Mouse (Mus musculus) left cerebral cortex, postnatal 4 days (tissue): Measurements from ENCODE around the gene Ace3. TPM values are rescaled to one million over a fixed set of nuclear protein-coding genes. Genes with fewer than 3 reads are reported as not detected.

ENCODE experiments used
- DNase-seq: peaks from one replicate; pipeline ENCODE4 v3.0.0-alpha.2; 2022
- intact Hi-C: fragments of 180-260 bp; cut with DNase I; formaldehyde crosslinking; loops from one replicate; pipeline ENCODE4 v1.15.1; 2025
- total RNA-seq, 2 experiments: library from RNA; stranded (reverse); gene quantifications; 2 replicates each; pipeline ENCODE4 v1.2.3; 2021

The Ace3 gene
- total RNA-seq, result not detected

DNA sequence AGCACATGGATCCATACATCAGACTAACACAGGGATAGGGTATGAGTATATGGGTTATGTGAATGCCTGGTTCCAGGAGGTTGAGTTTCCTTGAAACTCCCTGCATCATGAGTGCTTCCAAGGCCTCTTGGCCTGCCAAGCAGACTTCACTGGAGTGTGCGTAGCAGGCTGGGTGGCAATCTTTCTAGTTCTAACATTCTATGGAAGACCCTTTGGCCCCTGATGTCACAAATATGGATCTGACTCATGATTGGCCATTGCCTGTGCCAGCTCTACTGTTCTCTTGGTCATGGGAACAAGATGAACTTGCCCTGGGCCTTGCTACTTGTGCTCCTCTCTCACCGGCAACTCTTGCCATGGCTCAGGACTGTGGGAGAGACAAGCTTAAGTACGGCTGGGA, at the start of gene Ace3:
Gene Ace3 (plus strand): TSS at position 301 of the 400 bp plus-strand sequence.
- DNase-seq, result no peak
- intact Hi-C loops, result no loop called here

DNA sequence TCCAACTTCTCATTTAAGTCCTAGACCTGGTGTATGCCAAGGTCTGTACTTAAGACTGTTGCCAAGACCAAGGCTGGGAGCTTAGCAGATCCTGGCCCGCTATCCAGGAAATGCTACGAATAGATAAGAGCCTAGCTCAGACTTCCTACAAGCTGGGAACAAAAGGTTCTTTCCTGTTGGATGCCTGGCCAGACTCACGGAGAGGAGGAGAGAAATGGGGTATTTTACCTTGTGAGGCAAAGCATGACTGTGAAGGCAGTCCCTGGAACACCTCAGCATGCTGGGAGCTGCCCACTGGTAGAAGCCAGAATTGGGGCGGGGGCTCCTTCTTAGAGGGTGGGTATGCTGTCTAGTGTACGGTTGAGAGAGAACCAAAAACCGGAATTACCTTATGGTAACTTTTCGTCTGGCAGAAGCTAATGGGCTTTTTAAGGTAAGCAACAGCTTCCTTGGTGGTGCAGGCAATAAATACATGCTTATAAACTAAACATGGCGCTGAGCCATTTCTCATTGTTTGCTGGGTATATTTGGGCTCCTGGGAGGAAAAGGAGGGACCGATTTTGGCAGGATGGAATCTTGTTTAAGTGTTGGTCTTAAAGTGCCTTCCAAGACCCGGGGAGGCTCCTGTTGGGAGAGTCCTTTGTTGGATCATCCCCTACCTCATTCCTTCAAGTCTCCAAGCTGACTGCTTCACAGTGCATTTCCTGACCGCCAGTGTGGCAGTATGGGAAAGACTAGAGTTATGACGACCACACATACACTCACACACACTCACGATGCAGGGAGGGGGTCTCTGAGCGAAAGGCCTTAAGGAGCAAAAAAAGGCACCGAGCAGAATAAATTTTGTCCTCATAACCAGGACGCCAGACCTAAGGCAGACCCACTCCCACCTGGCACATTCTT, 49.5 kb upstream of the Ace3 start:
- DNase-seq, result no peak
- intact Hi-C loops, result no loop called here

DNA sequence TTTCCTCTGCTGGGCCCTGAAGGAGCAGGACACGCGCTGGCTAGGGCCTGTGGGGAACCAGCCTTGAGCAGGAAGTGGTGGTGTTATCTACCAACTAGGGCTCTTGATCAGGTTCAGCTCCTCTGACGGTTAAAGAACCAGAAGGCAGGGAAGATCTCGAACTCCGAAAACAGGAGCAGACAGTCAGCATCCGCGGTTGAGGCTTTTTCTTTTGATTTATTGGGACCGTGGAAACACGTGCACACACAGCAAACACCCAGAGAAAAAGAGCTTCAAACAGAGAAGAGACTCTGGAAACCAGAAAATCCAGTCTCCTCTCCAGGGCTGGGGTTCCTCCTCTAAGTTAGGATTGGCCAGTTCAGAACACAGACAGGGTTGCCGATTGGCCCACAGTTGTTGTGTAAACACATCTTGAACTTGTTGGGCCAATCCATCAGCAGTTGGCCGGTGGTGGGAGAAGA, 47.8 kb upstream of the Ace3 start:
- no peak for DNase-seq
- intact Hi-C loops, result no loop called here

DNA sequence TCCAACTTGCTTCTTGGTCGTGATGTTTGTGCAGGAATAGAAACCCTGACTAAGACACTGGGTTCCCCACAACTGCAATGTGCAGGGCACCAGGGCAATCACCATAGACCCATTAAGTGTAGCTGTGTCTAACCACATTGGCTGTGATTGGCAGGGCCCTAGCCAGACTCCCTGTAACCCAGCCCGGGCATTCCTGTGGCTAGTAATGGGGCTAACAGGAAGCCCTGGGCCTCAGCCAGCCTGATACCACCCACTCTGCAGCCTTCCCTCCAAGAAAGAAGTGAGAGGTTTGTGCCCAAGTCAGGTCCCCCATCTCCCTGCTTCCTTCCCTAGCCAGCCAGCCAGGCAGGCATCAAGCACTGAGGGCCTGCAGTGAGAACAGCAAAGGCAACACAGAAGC, 46.2 kb upstream of the Ace3 start:
- no peak for DNase-seq
- intact Hi-C loops, result no loop called here

DNA sequence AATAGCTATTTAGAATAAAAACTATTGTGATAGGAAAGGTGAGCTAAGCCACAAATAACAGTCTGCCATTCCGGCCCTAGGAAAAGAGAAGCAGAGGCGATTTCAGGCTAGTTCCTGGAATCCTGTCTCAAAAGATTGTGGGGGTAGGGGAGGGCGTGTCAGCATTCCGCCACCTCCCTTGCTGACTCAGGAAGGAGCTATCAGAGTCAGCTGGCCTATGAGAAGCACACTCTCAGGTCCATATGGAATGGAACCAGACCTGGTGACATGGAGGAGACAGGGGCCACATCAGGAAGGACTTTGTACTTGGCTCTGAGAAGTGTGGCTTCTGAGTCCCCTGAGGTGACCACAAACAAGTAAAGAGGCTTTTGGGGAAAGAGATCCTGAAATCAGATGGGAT, 44.0 kb upstream of the Ace3 start:
- intact Hi-C loops, result no loop called here
- no peak for DNase-seq

DNA sequence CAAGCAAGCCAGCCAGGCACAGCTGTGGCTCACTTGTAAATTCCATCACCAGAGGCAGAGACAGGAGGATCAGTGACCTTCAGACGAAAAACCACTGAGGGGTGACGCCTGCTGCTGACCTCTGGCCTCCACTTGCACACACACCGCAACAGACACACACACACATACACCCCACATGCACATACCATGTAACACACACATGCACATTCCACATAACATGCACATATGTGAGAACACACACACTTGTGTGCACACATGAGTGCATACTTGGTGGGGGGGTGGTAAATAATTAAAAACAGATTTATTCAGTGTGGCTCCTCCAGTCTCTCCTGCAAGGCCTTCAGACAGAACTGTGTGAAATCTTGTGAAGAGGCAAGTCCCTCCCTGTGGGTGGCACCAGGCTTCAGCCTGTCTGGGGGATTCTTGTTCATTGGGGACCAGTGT, 42.9 kb upstream of the Ace3 start:
- no peak for DNase-seq
- intact Hi-C loops, result no loop called here

DNA sequence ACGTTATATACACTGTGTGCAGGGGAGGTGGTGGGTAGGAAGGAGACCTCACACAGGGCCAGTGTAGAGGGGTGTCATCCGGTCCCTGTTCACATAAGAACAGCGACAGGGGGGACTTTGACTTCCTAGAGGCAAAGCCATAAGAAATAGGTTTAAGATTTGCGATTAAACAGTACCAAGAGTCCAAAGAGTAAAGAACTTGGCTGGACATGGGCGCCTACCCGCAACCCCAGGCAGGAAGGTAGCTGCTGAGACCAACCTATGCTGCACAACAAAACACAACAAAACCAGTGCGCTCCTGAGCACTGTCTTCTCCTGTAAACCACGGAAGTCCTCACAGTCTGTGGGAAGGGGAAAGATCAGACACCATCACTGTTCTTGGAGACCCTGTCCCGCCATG, 42.4 kb upstream of the Ace3 start:
- intact Hi-C loops, result no loop called here
- no peak for DNase-seq

DNA sequence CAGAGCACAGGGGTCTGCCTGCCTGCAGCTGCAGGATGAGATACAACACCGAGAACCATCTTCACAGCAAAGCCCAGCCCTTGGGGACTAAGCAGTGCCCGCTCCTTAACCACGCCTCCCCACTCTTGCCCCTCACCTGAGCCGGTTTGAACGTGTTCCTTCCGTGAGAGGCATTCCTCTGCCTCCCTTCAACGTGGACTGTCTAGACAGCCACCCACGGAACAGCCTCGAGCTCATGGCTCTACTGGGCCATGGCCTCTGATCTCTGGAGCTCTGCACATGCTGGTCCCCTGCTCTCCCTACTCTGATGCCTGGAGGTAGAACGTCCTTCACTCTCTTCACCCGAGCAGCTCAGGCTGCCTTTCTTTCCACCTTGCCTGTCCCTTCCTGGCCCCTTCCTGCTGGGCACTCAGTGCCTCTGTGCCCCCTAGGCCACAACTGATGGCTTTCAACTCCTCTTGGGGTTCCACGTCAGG, 41.5 kb upstream of the Ace3 start, which contains the start of gene Cyb561:
Gene Cyb561 (minus strand): TSS at position 426 of the 476 bp plus-strand sequence.
- DNase-seq, result no peak
- intact Hi-C loops, result no loop called here

DNA sequence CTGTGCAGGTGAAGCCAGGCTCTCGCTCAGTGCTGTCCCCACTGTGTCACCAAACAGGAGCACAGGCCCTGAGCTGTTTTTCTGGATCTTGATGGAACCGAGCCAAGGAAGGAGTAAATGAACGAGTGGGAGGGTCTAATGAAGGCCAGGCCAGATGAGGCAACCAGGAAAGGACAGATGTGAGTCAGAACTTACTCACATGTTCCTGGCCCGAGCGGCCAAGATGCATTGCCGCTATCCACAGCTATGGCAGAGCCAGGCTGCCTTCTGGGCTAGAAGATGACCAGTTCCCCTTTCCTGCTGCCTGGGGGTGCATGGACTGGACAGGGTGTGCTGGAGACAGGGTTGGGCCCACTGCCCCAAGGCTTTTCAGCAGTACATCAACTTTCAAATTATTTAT, 41.1 kb upstream of the Ace3 start:
- DNase-seq, result no peak
- intact Hi-C loops, result no loop called here

DNA sequence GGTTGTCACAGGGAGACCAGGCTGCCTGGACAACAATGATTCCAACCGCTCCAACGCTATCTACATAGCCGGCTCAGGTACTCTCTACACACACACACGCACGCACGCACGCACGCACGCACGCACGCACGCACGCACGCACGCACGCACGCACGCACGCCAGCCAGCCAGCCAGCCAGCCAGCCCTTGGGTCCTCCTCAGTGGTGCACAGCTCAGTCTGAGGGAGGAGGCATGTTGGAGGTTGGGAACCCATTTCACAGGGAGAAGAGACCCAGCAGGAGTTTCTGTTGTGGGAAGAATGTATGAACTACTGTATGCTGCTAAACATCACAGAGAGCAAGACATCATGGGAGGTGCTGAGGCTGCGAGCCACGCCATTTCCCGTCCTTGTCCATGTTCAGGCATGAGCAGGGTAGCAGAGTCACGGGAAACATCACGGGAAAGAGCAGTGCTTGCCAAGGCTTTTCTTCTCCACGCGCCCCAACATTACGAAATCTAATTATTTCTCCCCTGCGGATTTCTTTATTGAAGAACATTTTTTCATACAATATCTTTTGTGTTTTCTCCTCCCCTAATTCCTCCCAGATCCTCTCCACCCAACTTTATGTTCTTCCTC, 38.6 kb upstream of the Ace3 start:
- intact Hi-C loops, result no loop called here
- no peak for DNase-seq

DNA sequence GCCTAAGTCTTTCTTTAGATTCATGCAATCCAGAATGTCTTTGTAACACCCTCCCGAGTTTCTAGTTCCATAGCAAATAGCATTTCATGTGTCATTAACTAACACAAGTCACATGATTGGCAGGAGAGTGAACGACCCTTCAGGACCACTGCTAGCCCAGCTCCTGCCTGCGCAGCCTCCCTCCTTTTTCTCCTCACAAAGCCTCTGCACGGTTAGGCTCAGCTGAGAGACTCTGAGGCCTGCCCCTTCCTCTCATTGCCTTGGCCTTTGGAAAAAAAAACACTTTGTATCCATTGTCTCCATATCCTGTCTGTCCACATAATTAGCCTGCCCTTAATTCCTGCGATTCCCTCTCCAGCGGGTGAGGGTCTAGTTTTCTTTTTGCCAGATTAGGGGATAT, 37.0 kb upstream of the Ace3 start:
- no peak for DNase-seq
- intact Hi-C loops, result no loop called here

DNA sequence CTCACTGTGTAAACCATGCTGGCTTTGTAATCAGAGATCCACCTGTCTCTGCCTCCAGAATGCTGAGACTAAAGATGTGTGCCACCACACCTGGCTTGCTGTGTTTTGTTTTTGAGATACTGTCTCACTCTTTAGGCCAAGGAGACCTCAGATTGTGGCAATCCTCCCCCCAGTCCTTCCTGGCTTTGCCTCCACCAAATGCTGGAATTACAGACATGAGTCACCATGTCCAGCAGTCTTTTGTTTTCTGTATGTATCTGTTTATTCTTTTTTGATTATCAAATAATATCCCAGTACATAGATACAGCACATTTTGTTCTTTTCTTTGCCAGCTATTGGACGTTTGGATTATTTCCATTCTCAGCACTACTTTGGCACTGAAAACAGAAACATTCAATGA, 35.9 kb upstream of the Ace3 start:
- intact Hi-C loops, result no loop called here

DNA sequence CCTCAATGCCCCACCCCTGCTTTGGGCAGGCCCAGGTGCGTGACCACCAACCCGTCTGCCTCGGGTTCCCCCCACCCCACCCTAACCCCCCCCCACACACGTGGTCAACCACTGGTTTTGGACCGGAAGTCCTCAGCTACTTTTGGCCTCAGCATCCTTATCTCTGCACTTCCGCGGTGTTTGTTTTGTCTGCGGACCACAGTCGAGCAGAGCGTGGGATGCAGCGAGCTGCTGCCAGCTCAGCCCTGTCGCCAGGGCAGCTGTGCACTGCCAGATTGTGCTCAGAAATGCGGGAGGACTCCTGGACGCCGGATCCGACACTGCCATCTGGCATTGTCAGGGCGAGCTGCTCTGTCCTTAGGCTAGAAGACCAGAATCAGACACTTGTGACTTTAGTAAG, 35.1 kb upstream of the Ace3 start:
- intact Hi-C loops, result no loop called here
- peak; percentile 76 for DNase-seq

More for the DNA sequence above, 35.9 kb upstream of the Ace3 start:
- DNase-seq, result no peak

DNA sequence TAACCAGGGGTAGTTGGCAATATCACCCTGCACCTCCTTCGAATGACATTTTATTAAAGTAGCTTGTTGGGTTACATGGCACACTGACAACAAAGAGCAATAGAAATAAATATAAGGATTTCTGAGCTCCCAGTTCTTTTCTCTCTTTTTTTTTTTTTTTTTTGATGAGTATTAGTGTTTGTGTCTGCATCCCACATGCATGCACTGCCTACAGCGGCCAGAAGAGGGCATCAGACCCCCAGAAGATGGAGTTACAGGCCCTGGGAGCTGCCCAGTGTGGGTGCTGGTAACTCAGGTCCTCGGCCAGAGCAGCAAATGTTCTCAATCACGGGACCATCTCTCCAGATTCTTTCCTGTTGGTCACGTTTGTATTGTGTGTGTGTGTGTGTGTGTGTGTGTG, 29.8 kb upstream of the Ace3 start:
- intact Hi-C loops, result no loop called here

DNA sequence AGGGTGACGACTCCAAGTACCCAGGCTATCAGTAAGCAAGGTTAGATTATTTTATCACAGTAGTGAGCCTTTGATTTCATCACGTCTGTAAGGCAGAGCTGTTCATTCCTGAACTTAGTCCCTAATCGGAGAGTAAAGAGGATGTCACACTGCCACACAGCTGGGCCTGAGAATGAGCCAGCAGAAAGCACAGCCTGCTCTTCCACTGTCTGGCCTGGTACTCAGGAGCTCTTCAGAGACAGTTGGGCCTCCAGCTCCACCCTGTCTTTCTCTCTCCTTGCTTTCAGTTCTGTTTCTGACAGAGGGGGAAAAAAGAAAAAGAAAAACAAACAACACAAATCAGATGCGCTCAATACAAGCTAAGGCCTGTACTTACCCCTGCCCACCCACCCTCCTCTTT, 28.2 kb upstream of the Ace3 start:
- intact Hi-C loops, result no loop called here
- no peak for DNase-seq

More for the DNA sequence above, 29.8 kb upstream of the Ace3 start:
- DNase-seq, result no peak

DNA sequence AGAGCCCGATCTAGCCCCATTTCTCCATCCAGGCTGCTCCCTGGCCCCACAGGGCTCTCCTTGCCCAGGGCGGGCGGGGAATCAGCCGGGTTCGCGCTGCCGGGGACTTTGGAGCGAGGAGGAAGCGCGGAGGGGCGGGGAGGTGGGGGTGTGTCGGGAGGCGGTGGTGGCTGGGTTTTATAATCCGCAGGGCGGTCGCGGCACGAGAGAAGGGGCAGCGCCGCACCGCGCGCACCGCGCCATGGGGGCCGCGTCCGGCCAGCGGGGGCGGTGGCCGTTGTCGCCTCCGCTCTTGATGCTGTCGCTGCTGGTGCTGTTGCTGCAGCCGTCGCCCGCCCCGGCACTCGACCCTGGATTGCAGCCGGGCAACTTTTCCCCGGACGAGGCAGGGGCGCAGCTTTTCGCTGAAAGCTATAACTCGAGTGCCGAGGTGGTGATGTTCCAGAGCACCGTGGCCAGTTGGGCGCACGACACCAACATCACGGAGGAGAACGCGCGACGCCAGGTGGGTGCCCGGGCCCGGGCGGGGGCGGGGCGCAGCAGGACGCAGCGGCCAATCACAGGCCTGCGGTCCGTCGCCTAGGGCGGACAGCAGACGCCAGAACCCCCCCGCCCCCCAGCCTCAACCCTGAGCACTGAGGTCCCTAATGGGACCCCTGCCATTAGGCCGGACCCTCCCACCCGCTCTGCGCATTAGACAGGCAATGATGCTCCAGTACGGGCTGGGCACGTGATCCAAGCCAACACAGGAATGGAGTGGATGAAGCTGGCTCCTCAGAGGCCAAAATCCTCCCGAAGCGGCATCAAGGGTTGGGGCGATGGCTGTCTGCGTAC, 26.5 kb upstream of the Ace3 start, which contains the start of gene Ace:
Gene Ace (plus strand): TSS at position 205 of the 834 bp plus-strand sequence.
- DNase-seq, result peak; percentile 38

DNA sequence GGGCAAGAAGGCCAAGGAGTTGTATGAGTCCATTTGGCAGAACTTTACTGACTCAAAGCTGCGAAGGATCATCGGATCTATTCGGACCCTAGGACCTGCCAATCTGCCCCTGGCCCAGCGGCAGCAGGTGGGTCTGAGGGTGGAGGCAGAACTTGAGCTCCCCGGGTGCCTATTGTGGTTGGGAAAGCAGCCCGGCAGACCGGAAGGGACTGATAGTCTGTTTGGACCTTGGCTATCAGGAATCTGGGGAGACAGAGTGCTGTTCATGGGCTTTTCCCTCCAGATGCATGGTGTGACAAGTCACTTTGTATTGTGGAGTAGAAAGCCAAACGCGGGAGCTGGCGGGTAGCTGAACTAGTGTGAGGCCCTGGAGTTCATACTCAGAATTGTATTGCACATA, 25.5 kb upstream of the Ace3 start:
- intact Hi-C loops, result no loop called here
- no peak for DNase-seq

More for the DNA sequence above, 26.5 kb upstream of the Ace3 start, which contains the start of gene Ace:
- intact Hi-C loops, result no loop called here

DNA sequence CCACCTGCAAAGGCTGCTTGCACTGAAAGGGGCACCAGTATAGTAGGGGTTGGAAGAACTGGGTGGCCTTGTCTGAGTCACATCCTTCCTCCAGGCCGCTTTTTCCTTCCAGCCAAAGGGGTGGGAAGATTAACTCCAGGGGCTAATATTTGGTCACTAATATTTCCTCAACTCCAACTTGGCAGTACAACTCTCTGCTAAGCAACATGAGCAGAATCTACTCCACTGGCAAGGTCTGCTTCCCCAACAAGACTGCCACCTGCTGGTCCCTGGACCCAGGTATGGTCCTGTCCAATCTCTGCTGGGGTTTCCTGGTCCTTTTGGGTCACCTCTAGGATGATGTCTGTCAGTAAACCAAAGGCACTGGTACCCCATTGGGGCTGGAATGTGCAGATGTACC, 25.0 kb upstream of the Ace3 start:
- DNase-seq, result peak; percentile 36

DNA sequence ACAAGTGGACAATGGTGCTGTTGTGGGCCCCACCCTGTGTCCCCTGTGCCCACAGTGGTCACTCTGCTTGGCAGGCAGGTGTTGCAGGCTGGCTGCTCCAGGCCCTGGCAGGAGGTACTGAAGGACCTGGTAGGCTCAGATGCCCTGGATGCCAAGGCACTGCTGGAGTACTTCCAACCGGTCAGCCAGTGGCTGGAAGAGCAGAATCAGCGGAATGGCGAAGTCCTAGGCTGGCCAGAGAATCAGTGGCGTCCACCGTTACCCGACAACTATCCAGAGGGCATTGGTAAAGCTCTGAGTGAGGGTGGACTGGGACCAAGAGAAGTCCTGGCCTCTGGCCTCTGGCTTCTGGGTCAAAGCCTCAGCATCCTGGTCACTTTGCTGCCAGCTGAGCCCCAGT, 19.9 kb upstream of the Ace3 start:
- DNase-seq, result peak; percentile 39
- intact Hi-C loops, result no loop called here

More for the DNA sequence above, 25.0 kb upstream of the Ace3 start:
- intact Hi-C loops, result no loop called here

DNA sequence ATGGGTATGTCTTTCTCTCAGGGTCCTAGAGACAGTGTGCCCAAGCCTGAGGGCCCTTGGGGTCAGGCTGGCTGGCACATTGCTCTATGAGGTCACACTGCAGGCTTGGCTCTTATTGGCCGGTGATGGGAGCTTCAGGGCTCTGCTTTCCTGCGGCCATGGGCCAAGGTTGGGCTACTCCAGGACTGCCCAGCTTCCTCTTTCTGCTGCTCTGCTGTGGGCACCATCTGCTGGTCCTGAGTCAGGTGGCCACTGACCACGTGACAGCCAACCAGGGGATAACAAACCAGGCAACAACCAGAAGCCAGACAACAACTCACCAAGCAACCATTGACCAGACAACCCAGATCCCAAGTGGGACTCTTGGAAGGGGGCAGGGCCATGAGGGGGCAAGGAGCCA, 19.4 kb upstream of the Ace3 start:
- intact Hi-C loops, result no loop called here
- no peak for DNase-seq

DNA sequence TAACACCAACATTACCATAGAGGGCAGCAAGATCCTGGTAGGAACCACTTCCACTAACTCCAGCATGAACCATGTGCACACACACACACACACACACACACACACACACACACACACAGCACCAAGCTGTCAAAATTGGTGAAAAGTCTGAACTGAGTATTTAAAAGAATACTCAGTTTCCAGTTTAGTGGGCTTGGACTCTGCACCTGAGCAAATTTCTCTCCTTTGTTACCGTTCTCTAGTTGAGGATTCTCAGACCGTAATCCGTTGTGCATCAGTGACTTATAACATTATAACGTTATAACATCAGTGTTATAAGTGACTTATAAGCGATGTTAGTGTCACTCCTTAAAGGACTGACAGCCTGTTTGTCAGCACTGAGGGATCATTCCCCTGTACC, 18.8 kb upstream of the Ace3 start:
- intact Hi-C loops, result no loop called here
- no peak for DNase-seq
